Mouse (Mus musculus): ENCODE measurements at regions not wholly inside any gene's neighbourhood (a gene's known extent, or its start where the extent isn't known, plus 50 kb on each side); places are given as distances from the start of the nearest gene placed in this dataset.

- TF ChIP-seq GATA1 (IDR thresholded peaks at IDR 0.05; ENCODE audit: borderline replicate concordance, low read length) (no peak), FLI1 (IDR thresholded peaks at IDR 0.05; ENCODE audit: low read length) (no peak)
Observed at GRCm38 (mm10) chr5:12020489-12020888, 102.6 kb downstream of the 4933402N22Rik start.

Data from megakaryocyte, embryonic 14.5 days (primary cell).